Mouse (Mus musculus) stomach, postnatal 0 days (tissue): ENCODE measurements around the gene Abcc9.

ENCODE experiments used
- CTCF ChIP-seq: IDR thresholded peaks from 2 replicates; pipeline ENCODE4 v1.5.1; 2016; ENCODE audit warnings: antibody characterized with exemption, low read depth, mild to moderate bottlenecking, moderate library complexity
- EP300 ChIP-seq: optimal IDR thresholded peaks from 2 replicates; pipeline ENCODE3; 2016; ENCODE audit warnings: antibody characterized with exemption

DNA sequence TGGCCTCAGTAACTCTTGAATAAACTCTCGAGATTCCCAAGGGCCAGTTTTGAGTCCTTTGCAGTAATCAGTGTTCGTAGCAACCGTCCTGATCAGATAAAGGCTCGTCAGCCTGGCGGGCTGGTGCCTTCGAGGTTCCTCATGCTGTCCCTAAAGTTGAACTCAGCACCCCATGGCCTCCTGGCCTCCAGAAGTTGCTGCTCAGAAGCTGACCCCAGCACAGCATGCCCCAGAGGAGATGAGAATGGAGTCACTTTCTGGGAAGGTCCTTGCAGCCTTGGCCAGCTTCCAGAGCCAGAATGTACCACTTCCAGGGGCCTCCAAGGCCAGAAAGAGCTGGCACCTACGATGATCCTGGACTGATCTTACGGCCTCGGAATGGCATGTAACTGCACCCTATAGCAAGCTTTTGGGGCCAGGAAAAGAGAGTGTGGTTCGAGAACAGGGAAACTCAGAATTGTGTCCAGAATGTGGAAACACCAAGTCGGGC is 1.4 kb upstream of the Abcc9 start:
- TF ChIP-seq CTCF: no peak
- no peak for TF ChIP-seq EP300
